Mouse (Mus musculus): ENCODE data around the gene Svep1. TPM values are rescaled to one million over a fixed set of nuclear protein-coding genes. Genes with fewer than 3 reads are reported as not detected.

Svep1 gene
- not detected for polyA plus RNA-seq (2017; shearing (Covaris generic))

DNA sequence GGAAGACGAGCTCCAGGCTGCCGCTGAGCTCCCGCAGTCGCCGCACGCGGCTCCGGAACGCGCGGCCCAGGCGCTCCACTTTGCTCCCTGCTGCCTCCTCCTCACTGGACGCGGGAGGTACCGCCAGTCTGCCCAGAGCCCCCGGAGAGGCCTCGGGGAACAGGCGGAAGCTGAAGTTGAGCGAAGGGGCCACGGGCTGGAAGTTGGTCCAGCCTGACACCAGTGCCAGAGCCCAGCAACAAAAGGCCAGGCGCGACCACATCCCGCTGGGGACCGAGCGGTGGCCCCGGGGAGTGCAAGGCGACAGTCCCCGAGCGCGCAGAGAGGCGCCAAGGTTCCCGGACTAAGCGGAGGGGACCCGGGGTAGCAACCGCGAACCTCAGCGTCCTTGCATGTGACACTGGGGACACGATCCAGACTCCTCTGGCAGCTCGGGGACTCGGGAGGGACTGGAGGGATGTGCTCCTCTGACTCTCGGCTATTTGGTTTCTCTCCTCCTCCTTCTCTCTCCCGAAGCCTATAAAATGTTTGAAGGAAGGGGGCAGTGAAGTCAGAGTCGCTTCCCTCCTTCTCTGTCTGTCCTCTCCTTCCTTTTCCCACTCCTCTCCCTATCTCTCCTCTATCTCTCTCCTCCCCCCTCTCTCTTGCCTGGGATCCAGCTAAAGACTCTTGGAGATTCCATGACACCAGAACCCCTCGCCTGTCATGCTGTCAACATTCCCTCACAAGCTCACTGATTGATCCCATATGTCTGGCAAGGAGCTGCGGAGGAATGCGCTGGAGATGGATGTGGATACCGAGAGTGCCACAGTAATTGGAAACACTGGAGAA is at the start of gene Svep1:
Svep1 (minus strand) TSS at position 745 of the 831 bp plus-strand sequence.

DNA sequence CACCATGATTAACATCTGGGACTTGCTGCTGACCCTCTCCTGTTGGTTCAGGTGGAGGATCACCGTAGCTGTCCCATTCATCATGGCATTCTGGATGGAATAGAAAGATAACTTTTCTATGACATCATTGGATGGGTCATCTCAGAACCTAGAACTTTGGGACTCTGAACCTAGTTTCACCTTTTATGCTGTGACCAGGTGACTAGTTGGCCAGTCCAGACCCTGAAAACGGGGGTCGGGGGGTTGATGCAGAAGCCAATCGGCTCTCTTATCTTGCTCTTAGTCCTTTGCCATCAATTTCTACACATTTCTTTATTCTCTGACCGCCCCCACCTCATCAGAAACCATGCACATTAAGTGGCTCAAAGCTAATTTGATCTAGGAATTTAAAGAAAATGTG is 197.6 kb downstream of the Svep1 start, which contains the start of gene Txndc8:
Txndc8 (minus strand) TSS at position 101 of the 400 bp plus-strand sequence.

Other genes starting within 250 kb of the Svep1 start
- not detected for gene Txndc8, start 197.7 kb downstream of the Svep1 start, polyA plus RNA-seq (2017; shearing (Covaris generic))
- gene Musk, start 79.1 kb upstream of the Svep1 start, polyA plus RNA-seq (2017; shearing (Covaris generic)): not detected

Data from CD4-positive, CD25-positive, alpha-beta regulatory T cell, adult 9 weeks (primary cell).